Mouse (Mus musculus) heart, postnatal 14 days (tissue): ENCODE measurements around the gene Gm17631. TPM values are rescaled to one million over a fixed set of nuclear protein-coding genes. Genes with fewer than 3 reads are reported as not detected.
"Not testable (repeated sequence)": the region's sequence is repeated elsewhere in the genome, so short reads cannot be mapped to it uniquely, and the experiment has no call there.

Experiments
- DNase-seq, 2 experiments: peaks; one replicate each; pipeline ENCODE4 v3.0.0; 2021 to 2022
- intact Hi-C: fragments of 180-260 bp; cut with DNase I; formaldehyde crosslinking; loops from one replicate; pipeline ENCODE4 v1.15.1; 2025
- long read RNA-seq, 2 experiments: library from polyadenylated mRNA; stranded (forward); transcript quantifications; one replicate each; pipeline ENCODE4 v2.0.0; 2021
- total RNA-seq, 2 experiments: library from RNA; stranded (reverse); gene quantifications; 2 replicates each; pipeline ENCODE4 v1.2.3; 2021

The Gm17631 gene
- not detected for total RNA-seq
- long read RNA-seq, experiment 1 = 0 reads
- long read RNA-seq, experiment 2 = 0 reads

DNA sequence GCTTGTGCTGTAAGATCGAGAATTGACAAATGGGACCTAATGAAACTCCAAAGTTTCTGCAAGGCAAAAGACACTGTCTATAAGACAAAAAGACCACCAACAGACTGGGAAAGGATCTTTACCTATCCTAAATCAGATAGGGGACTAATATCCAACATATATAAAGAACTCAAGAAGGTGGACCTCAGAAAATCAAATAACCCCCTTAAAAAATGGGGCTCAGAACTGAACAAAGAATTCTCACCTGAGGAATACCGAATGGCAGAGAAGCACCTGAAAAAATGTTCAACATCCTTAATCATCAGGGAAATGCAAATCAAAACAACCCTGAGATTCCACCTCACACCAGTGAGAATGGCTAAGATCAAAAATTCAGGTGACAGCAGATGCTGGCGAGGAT, at the start of gene Gm17631:
TSS of gene Gm17631 (plus strand) at position 301 of the 400 bp plus-strand sequence.
- intact Hi-C loops, DNase-seq: not testable (repeated sequence)

GRCm38 (mm10) chr6:129817731-129818130, 44.7 kb upstream of the Gm17631 start:
- intact Hi-C loops = no loop called here
- no peak for DNase-seq

DNA sequence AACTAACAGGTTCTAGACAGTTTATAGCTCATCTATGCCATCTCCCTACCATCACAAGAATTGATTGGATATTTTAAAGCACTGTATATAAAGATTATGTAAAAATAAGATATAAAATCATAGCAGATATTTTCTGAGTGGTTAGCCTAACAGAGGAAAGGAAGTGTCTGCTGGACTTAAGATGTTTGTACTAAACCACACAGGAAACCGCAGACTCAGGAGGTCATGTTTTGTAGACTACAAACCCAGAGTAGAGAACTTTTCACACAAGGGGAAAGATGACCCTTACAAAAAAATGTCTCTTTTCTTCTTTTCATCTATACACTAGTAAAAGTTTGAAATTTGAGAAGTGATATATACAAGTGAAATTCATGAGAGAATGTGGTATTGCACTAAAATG, 38.4 kb upstream of the Gm17631 start:
- intact Hi-C loops = no loop called here
- no peak for DNase-seq

- intact Hi-C loops = no loop called here
- no peak for DNase-seq
Measured at GRCm38 (mm10) chr6:129825559-129825958, 36.9 kb upstream of the Gm17631 start.

DNA sequence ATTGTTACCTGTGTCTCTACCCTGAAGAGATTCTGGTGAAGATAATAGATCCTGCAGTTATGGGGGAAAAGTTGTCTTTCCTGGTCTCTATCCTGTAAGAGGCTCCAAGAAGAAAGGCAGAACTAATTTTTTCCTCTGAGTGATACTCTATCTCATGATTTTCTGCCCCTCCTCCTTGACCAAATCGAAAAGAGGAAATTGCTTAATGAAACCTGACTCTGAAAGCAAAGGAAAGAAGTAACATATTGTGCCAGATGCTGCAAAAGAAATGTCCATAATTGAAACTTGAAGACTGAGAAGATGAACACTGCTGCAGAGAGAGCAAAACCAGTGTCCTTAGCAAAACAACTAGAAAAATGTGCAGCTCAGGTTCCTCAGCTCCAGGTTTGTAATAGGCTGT, 14.1 kb downstream of the Gm17631 start, which contains the start of gene Klra17:
TSS of gene Klra17 (minus strand) at position 124 of the 400 bp plus-strand sequence.
- DNase-seq = no peak
- intact Hi-C loops = no loop called here

- intact Hi-C loops = no loop called here
Measured at GRCm38 (mm10) chr6:129882525-129882924, 20.1 kb downstream of the Gm17631 start.

More at GRCm38 (mm10) chr6:129882525-129882924, 20.1 kb downstream of the Gm17631 start:
- DNase-seq = no peak

Other genes starting within 250 kb of the Gm17631 start
- gene Klrk1, start 238.8 kb upstream of the Gm17631 start, total RNA-seq = not detected
- not detected for gene Klrc3, start 219.3 kb upstream of the Gm17631 start, total RNA-seq
- gene Klrc2, start 202.0 kb upstream of the Gm17631 start, total RNA-seq = not detected
- gene Klrc1, start 183.7 kb upstream of the Gm17631 start, total RNA-seq = not detected
- gene Klri1, start 145.5 kb upstream of the Gm17631 start, total RNA-seq = not detected
- not detected for gene Klri2, start 122.2 kb upstream of the Gm17631 start, total RNA-seq
- not detected for gene Gm156, start 78.4 kb upstream of the Gm17631 start, total RNA-seq
- gene Klra17, start 14.0 kb downstream of the Gm17631 start, total RNA-seq = not detected
- gene Klra5, start 55.0 kb downstream of the Gm17631 start, total RNA-seq = not detected
- not detected for gene Klra6, start 164.3 kb downstream of the Gm17631 start, total RNA-seq
- not detected for gene Klra4, start 204.6 kb downstream of the Gm17631 start, total RNA-seq